Mouse (Mus musculus) megakaryocyte-erythroid progenitor cell, adult 5-6 weeks (primary cell): ENCODE data around the gene Sorbs1. TPM values are rescaled to one million over a fixed set of nuclear protein-coding genes. Genes with fewer than 3 reads are reported as not detected.

ENCODE experiments used
- ATAC-seq: replicated peaks from 2 replicates; pipeline ENCODE4 v1.8.0; 2016; ENCODE audit warnings: mild to moderate bottlenecking, inconsistent platforms; ENCODE audit not compliant: severe bottlenecking, poor library complexity, low FRiP score, low TSS enrichment
- total RNA-seq, 2 experiments: library from RNA; stranded (forward) in 1 of 2; stranded (reverse) in 1 of 2; fragments of 200-1000, 215-1000 nt in 1 of 2; fragments of >200 nt in 1 of 2; fragmentation: Nextera tagmentation in 1 of 2; gene quantifications; 2 replicates each; pipeline ENCODE4 v1.2.3; 2014 to 2017

The Sorbs1 gene
- total RNA-seq, 2 experiments from 2014 or later: 13.9 to 30.4 TPM

- ATAC-seq: no peak
These were observed 187.5 kb downstream of the Sorbs1 start for GRCm38 (mm10) chr19:40326126-40326525.

GRCm38 (mm10) chr19:40325381-40325780 is 188.2 kb downstream of the Sorbs1 start:
- no peak for ATAC-seq

- ATAC-seq: no peak
These were observed 191.4 kb downstream of the Sorbs1 start for GRCm38 (mm10) chr19:40322226-40322625.

GRCm38 (mm10) chr19:40319199-40319598 is 194.4 kb downstream of the Sorbs1 start:
- no peak for ATAC-seq

- ATAC-seq: no peak
These were observed 195.1 kb downstream of the Sorbs1 start for GRCm38 (mm10) chr19:40318511-40318910.

GRCm38 (mm10) chr19:40317001-40317400 is 196.6 kb downstream of the Sorbs1 start:
- ATAC-seq: no peak

- no peak for ATAC-seq
These were observed 199.3 kb downstream of the Sorbs1 start for GRCm38 (mm10) chr19:40314252-40314651.

GRCm38 (mm10) chr19:40311631-40312030 is 201.9 kb downstream of the Sorbs1 start:
- ATAC-seq: no peak

- ATAC-seq: no peak
These were observed 203.0 kb downstream of the Sorbs1 start for GRCm38 (mm10) chr19:40310410-40311130.

GRCm38 (mm10) chr19:40309911-40310310 is 203.7 kb downstream of the Sorbs1 start:
- no peak for ATAC-seq

- ATAC-seq: no peak
These were observed 206.0 kb downstream of the Sorbs1 start for GRCm38 (mm10) chr19:40307550-40307949.

GRCm38 (mm10) chr19:40306631-40307030 is 206.9 kb downstream of the Sorbs1 start:
- no peak for ATAC-seq

- ATAC-seq: no peak
These were observed 208.1 kb downstream of the Sorbs1 start for GRCm38 (mm10) chr19:40305456-40305855.

GRCm38 (mm10) chr19:40302916-40303315 is 210.7 kb downstream of the Sorbs1 start:
- ATAC-seq: no peak

GRCm38 (mm10) chr19:40302477-40302876 is 211.1 kb downstream of the Sorbs1 start:
- ATAC-seq: no peak

- 0 out of 2 replicates have a peak, but pooled peaks have one; percentile 11 for ATAC-seq
These were observed 213.4 kb downstream of the Sorbs1 start for GRCm38 (mm10) chr19:40299983-40300759.

- ATAC-seq: no peak
These were observed 214.4 kb downstream of the Sorbs1 start for GRCm38 (mm10) chr19:40299182-40299581.

GRCm38 (mm10) chr19:40298574-40298973 is 215.0 kb downstream of the Sorbs1 start:
- ATAC-seq: no peak

GRCm38 (mm10) chr19:40297798-40298144 is 215.8 kb downstream of the Sorbs1 start:
- peak; percentile 45 for ATAC-seq

- peak; percentile 92 for ATAC-seq
These were observed 216.3 kb downstream of the Sorbs1 start for GRCm38 (mm10) chr19:40297078-40297797.
